ENCODE assay signal across 7 mouse cellular contexts in the genomic region with DNA sequence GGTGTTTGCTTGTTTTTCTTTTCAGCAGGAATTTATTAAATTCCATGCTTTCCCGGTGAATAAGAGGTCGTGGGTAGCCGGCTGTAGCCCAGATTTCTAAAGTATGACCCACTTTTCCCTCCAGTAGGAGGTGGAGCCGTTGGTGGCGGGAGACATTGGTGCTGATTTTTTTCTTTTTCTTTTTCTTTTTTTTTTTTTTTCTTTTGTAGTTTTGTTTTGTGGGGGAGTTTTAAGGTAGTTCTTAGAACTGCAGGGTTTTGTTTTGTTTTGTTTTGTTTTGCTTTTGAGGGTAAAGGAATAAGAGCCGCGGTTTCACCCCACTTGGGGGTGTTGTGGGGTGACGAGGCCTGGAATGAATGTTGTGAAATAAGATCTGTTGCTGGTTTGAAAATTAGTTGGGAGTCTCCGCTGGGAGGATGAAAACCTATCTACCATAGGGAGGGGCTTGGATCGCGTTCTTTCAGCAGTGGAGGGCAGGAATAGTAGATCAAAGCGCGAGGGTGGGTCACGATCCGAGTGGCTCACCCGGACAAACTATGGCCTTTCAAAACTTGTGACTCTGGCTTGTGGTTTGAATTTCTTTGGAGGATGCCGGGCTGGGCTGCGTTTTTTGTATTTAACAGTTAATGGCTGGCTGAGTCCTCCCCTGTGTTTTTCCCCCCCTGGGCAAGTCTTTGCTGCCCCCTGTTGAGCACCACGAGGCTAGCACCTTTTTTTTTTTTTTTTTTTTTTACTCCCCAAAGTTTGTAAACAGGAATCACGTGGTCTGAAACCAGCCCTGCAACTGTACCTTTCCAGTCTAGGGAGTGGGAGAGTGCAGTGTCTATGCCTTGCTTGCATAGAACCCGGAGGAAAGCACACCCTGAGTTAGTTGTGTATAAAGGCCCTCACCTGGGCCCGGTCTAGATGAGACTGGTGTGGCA. TPM values are rescaled to one million over a fixed set of nuclear protein-coding genes. Genes with fewer than 3 reads are reported as not detected.
DNase-seq lines count a peak whose midpoint lies in the region; ATAC-seq lines count a peak whose summit lies in the region.

No protein-coding gene starts in this region.

- intact Hi-C loops in left cerebral cortex, postnatal 25 days (cut with DNase I), result loop anchor here (1.0 to 5.0 kb wide), 4 partner anchors 95 to 225 kb away; a partner anchor contains a TSS

- peak; percentile 13; the same call in 1 of the 2 replicates for ATAC-seq in megakaryocyte-erythroid progenitor cell, adult 5-6 weeks (replicated peaks; ENCODE audit: low FRiP score, low TSS enrichment, poor library complexity, severe bottlenecking)

- DNase-seq in WW6 (ENCODE audit: low read depth, low spot score), result peak; percentile 61
- DNase-seq in cerebellum, postnatal 25 days, result peak; percentile 57 to 66
- DNase-seq in gastrocnemius, adult 8-10 months (ENCODE audit: low spot score in 2 of 2), result peak; percentile 32 to 55
- peak; percentile 68 for DNase-seq in hindlimb bud, embryonic 11.5 days (ENCODE audit: extremely low spot score, low read depth, low spot score)
- peak; percentile 45 to 47 for DNase-seq in left cerebral cortex, postnatal 25 days (ENCODE audit: low spot score in 2 of 2)
- DNase-seq in right cerebral cortex, postnatal 4 days, result peak; percentile 36

RNA-seq across cellular contexts. Expression of a gene that starts 2.0 kb away (rescaled TPM):
- total RNA-seq in gastrocnemius, adult 8-10 months (2022), result 10 to 100 TPM in 2 of 4 experiments, 1 to 10 TPM in 2; 8.6 to 18.9 (median 11.3) TPM
- total RNA-seq in left cerebral cortex, postnatal 25 days (2021), result 1 to 10 TPM; 6.8 to 7.4 TPM
- total RNA-seq in megakaryocyte-erythroid progenitor cell, adult 5-6 weeks (2014; fragmentation: Nextera tagmentation), result 33.2 and 48.8 TPM in 2 replicates
- total RNA-seq in megakaryocyte-erythroid progenitor cell, adult 5-6 weeks (2017), result 96.9 and 106 TPM in 2 replicates

RNA-seq across cellular contexts. Expression of a gene that starts 56.9 kb away (rescaled TPM):
- not detected for total RNA-seq in gastrocnemius, adult 8-10 months (2022)
- not detected for total RNA-seq in left cerebral cortex, postnatal 25 days (2021)
- total RNA-seq in megakaryocyte-erythroid progenitor cell, adult 5-6 weeks (2014; fragmentation: Nextera tagmentation), result not detected in 2 replicates
- not detected in 2 replicates for total RNA-seq in megakaryocyte-erythroid progenitor cell, adult 5-6 weeks (2017)

RNA-seq across cellular contexts. Expression of a gene that starts 57.1 kb away (rescaled TPM):
- total RNA-seq in gastrocnemius, adult 8-10 months (2022), result 10 to 100 TPM in 2 of 4 experiments, 1 to 10 TPM in 2; 9.4 to 13.6 (median 10.0) TPM
- 10 to 100 TPM; 42.3 to 43.2 TPM for total RNA-seq in left cerebral cortex, postnatal 25 days (2021)
- total RNA-seq in megakaryocyte-erythroid progenitor cell, adult 5-6 weeks (2014; fragmentation: Nextera tagmentation), result 15.0 TPM in 2 replicates
- 3.7 and 4.6 TPM in 2 replicates for total RNA-seq in megakaryocyte-erythroid progenitor cell, adult 5-6 weeks (2017)

RNA-seq across cellular contexts. Expression of a gene that starts 59.7 kb away (rescaled TPM):
- total RNA-seq in gastrocnemius, adult 8-10 months (2022), result not detected
- total RNA-seq in left cerebral cortex, postnatal 25 days (2021), result not detected
- total RNA-seq in megakaryocyte-erythroid progenitor cell, adult 5-6 weeks (2014; fragmentation: Nextera tagmentation), result not detected in 2 replicates
- total RNA-seq in megakaryocyte-erythroid progenitor cell, adult 5-6 weeks (2017), result not detected in 2 replicates

Comparison
In these comparisons a context has a peak if more than half of its experiments do, and no peak if none do; other contexts are left out.
1. Peak in every context shown above with its lines: DNase-seq and ATAC-seq.